Mouse (Mus musculus): ENCODE measurements at regions not wholly inside any gene's neighbourhood (a gene's known extent, or its start where the extent isn't known, plus 50 kb on each side); places are given as distances from the start of the nearest gene placed in this dataset.
A peak's percentile ranks its signal among the peaks of the same experiment; 100 is the strongest.

DNA sequence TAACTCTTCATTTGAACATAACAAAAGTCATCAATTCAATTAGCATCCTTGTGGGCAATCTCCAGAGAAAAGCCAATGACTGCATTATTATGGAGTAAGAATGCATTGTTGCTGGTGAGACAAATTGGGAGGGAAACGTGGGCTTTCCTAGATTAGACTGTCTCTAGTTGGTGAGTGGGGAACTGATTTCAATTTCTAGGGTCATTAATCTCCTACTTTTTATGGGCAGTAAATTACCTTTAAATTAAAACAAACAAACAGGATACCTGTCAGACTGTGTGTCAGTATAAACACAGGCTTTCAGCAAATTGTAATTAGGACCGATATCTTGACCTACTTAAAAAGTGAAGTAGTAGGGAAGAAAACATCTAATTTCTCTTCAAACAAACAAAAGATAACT lies 307.4 kb upstream of the Tmem161b start:
- no peak for ATAC-seq
- 82% methylated on average over 2 of the region's 2 CpGs for WGBS
- no peak overlapping the region for H3K4me2 ChIP-seq (replicated peaks)

DNA sequence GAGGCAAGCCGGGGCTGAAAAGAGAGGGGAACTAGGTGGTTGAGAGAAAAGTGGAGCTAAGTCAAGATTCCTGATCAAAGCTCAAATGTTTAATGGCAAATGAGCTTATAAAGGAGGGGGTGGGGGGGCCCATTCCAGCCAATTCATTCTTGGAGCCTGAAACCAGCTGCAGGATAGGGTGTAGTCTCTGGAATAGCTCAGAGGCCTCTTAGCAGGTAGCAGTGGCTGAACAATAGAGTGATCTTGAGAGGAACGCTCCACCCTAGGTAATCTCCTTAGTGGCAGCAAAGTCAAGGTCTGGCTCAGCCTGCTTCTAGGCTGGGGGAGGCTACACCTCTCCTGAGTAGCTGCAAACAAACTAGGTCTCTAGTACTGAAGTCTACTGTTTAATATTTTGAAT lies 289.3 kb upstream of the Tmem161b start:
- Histone ChIP-seq H3K4me1 (replicated peaks) (no peaks in the 10 kb centered on the region), H3K27me3 (no peaks in the 10 kb centered on the region), H3K9me3 (no peaks in the 10 kb centered on the region), H3K4me2 (replicated peaks) (no peak overlapping the region), H3K9ac (replicated peaks) (no peak overlapping the region), H3K4me3 (replicated peaks) (no peak overlapping the region), H3K36me3 (no peaks in the 10 kb centered on the region), H3K27ac (no peak overlapping the region)
- WGBS: 61% methylated on average over 2 of the region's 2 CpGs
- ATAC-seq: no peak

More for the DNA sequence above, 307.4 kb upstream of the Tmem161b start:
- Histone ChIP-seq H3K27me3 (no peaks in the 10 kb centered on the region), H3K4me1 (replicated peaks) (no peaks in the 10 kb centered on the region), H3K9me3 (0 out of 2 replicates have a peak, but pooled peaks cover 4% of the 10 kb centered on the region), H3K36me3 (no peaks in the 10 kb centered on the region), H3K27ac (no peak overlapping the region), H3K4me3 (replicated peaks) (no peak overlapping the region), H3K9ac (replicated peaks) (no peak overlapping the region)

DNA sequence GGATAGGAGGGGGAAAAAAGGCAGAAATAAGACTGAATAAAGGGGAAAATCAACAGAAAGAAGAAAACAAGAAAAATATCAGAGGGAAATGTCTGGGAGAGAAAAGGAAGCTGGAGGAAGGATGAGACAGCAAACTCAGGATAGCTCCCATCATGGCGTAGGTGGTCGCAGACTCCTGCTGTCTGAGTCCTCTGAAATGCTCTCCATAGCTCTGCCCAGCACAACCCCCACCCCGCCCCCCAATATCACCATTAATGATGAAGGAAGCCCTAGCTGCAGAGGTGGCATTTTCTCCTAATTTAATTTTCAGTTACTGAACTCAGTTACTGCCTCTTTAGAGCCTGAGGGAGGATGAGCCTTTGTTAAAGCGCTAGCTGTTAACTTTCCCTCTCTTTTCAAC lies 275.6 kb upstream of the Tmem161b start:
- 77% methylated on average over 4 of the region's 4 CpGs for WGBS
- 0 out of 2 replicates have a peak, but pooled peaks have one; percentile 34 for ATAC-seq
- H3K27ac ChIP-seq: no peak overlapping the region

DNA sequence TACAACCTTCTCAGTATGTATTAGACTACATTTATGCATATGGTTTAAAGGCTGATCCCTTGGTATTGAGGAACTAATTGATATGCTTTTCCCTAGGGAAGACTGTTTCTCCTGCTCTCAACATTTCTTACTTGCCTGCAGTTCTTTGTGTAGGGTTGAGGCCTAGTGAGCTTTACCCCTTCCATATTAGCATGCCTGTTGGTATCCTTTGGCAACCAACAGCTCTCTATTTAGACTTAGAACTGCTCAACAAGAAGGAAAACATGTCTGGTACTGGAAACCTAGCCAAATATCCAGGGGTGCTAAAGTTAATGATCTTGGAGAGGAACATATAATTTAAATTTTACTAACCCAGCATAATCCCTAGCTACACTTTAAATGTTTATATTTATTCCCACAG lies 270.9 kb upstream of the Tmem161b start:
- no peaks in the 10 kb centered on the region for H3K36me3 ChIP-seq
- H3K4me2 ChIP-seq (replicated peaks): no peak overlapping the region
- no peaks in the 10 kb centered on the region for H3K27me3 ChIP-seq
- no peak for ATAC-seq
- no peak overlapping the region for H3K4me3 ChIP-seq (replicated peaks)
- H3K9ac ChIP-seq (replicated peaks): no peak overlapping the region
- no peaks in the 10 kb centered on the region for H3K9me3 ChIP-seq
- H3K4me1 ChIP-seq (replicated peaks): peaks cover 9% of the 10 kb centered on the region; the same call in 1 of the 2 replicates
- no peak overlapping the region for H3K27ac ChIP-seq

More for the DNA sequence above, 275.6 kb upstream of the Tmem161b start:
- Histone ChIP-seq H3K9ac (replicated peaks) (no peak overlapping the region), H3K4me2 (replicated peaks) (no peak overlapping the region), H3K36me3 (no peaks in the 10 kb centered on the region), H3K9me3 (no peaks in the 10 kb centered on the region), H3K4me3 (replicated peaks) (no peak overlapping the region), H3K27me3 (no peaks in the 10 kb centered on the region), H3K4me1 (replicated peaks) (no peaks in the 10 kb centered on the region)

DNA sequence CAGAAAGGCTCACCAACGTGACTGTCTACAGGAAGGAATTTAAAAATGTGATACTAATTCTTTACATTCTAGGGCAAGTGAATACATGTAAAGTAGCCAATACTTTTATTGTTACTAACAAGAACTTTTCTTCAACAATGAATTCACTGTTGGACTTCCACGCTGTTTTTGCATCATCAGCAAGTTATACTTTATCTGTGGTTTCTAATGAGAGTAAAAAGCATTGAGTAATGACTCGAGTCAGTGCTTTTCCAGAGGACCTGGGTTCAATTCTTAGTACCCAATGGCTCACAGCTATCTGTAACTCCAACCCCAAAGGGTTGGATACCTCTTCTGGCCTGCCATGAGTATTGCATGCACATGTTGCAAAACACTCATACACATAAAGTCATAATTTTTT lies 270.3 kb upstream of the Tmem161b start:
- H3K27ac ChIP-seq: no peak overlapping the region
- no peak overlapping the region for H3K4me3 ChIP-seq (replicated peaks)
- no peak overlapping the region for H3K4me2 ChIP-seq (replicated peaks)
- no peak overlapping the region for H3K9ac ChIP-seq (replicated peaks)
- H3K36me3 ChIP-seq: no peaks in the 10 kb centered on the region
- WGBS: 92% methylated on average over 3 of the region's 3 CpGs
- no peak for ATAC-seq
- peaks cover 9% of the 10 kb centered on the region; the same call in 1 of the 2 replicates for H3K4me1 ChIP-seq (replicated peaks)
- H3K9me3 ChIP-seq: no peaks in the 10 kb centered on the region
- no peaks in the 10 kb centered on the region for H3K27me3 ChIP-seq

DNA sequence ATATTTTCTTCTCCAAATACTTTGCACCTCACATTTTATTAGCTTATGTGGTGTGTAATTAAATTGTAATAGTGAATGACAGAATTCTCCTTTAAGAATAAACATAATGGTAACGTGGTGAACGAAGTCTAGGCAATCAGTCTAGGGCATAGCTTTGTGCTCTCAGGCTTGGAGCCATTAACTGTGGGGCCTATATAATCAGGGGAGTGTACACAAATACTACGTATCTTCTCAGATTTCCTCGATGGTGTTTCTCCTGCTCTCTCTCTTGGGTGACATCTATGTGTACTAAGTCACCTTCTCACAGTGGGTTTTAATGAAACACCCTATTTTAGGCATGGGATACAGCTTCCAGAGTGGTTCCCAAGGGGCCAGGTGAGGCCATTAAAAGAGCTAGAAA lies 269.7 kb upstream of the Tmem161b start:
- H3K4me2 ChIP-seq (replicated peaks): no peak overlapping the region
- ATAC-seq: no peak
- H3K4me1 ChIP-seq (replicated peaks): peaks cover 9% of the 10 kb centered on the region; the same call in 1 of the 2 replicates
- no peak overlapping the region for H3K9ac ChIP-seq (replicated peaks)
- H3K36me3 ChIP-seq: no peaks in the 10 kb centered on the region
- 88% methylated on average over 4 of the region's 4 CpGs for WGBS
- H3K27ac ChIP-seq: peak overlapping the region; percentile 64; the same call in 1 of the 2 replicates
- H3K27me3 ChIP-seq: no peaks in the 10 kb centered on the region
- no peak overlapping the region for H3K4me3 ChIP-seq (replicated peaks)
- no peaks in the 10 kb centered on the region for H3K9me3 ChIP-seq

DNA sequence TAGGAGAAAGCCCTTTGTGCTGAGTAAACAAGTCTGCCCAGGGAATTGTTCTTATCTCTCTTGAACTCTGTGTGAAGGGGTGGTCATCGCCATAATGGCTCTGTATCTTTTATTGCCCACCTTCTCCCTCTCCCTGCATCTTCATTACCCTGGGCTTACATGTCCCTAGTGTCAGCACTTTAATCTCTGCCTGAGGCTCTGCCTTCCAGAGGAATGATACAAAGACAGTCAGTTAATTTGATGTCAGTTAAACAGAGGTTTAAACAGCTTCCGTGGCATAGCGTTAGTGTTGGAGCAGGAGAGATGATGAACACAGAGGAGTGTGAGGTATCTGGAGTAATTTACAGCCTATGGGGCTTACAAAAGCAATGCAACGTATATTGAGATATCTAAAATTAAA lies 269.2 kb upstream of the Tmem161b start:
- Histone ChIP-seq H3K4me2 (replicated peaks) (no peak overlapping the region), H3K9ac (replicated peaks) (no peak overlapping the region), H3K27ac (peak overlapping the region; percentile 64), H3K4me1 (replicated peaks) (peaks cover 9% of the 10 kb centered on the region; the same call in 1 of the 2 replicates), H3K36me3 (no peaks in the 10 kb centered on the region), H3K9me3 (no peaks in the 10 kb centered on the region), H3K27me3 (no peaks in the 10 kb centered on the region), H3K4me3 (replicated peaks) (no peak overlapping the region)
- ATAC-seq: peak; percentile 87
- 50% methylated on average over 4 of the region's 4 CpGs for WGBS

DNA sequence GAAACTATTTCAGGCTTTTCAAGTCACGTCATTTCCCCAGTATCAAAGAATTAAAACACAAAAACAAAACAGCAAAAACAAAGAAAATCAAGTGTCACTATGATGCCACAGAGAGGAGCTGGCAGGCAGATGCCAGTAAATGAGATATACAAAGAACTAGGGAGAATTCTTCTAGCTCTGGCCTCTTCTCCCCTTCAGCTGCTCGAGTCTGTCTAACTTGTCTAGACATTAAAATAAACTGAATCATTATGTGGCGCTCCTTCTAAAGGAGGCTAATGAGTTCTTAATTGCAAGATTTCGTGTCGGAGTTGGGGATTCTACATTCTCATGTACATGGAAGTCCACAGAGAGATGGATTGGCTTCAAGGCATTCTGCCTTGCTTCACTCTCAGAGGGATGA lies 266.4 kb upstream of the Tmem161b start:
- 69% methylated on average over 5 of the region's 5 CpGs for WGBS
- Histone ChIP-seq H3K4me1 (replicated peaks) (peaks cover 9% of the 10 kb centered on the region; the same call in 1 of the 2 replicates), H3K9me3 (peaks cover 7% of the 10 kb centered on the region; the same call in 1 of the 2 replicates), H3K4me2 (replicated peaks) (no peak overlapping the region), H3K4me3 (replicated peaks) (no peak overlapping the region), H3K27ac (no peak overlapping the region), H3K9ac (replicated peaks) (no peak overlapping the region), H3K36me3 (no peaks in the 10 kb centered on the region), H3K27me3 (no peaks in the 10 kb centered on the region)
- ATAC-seq: no peak

DNA sequence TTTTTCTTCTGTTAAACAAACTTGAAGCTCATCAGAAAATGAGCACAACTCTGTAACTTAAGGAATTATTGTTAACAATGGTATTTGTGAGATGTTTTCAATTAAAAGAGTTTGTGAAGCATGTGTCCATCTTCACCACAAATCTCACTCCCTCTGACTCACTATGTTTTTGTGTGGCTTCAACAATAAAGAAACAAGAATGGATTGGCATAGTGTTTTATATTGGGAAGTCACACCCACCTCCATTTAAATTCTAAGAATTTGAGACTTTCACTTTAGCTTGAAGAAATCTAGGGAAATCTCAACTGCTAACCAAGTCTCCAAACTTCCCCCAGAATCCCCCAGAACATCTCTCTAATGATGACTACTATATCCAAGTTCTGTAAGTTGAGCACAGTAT lies 243.6 kb upstream of the Tmem161b start:
- Histone ChIP-seq H3K9ac (replicated peaks) (no peak overlapping the region), H3K4me3 (replicated peaks) (no peak overlapping the region), H3K4me2 (replicated peaks) (no peak overlapping the region), H3K27me3 (no peaks in the 10 kb centered on the region), H3K27ac (no peak overlapping the region), H3K9me3 (no peaks in the 10 kb centered on the region), H3K36me3 (no peaks in the 10 kb centered on the region), H3K4me1 (replicated peaks) (no peaks in the 10 kb centered on the region)
- ATAC-seq: no peak

DNA sequence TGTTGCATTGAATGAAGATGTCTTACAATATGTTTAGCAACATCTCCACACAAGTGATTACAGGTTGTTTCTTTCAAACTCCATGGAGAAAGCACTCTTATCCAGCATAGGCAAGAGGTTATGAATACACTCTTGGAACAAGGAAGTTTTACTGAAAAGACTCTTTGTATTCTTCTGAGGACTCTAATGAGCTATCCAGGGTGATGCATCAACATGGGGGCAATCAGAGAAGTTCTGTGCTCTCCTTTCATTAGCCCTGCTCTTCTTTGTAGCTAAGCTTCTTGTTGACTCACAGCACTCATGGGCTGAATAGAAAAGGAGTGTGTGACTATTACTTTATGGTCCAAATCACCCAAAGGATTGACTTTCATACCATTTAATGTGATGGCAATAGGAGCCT lies 242.6 kb upstream of the Tmem161b start:
- Histone ChIP-seq H3K9me3 (no peaks in the 10 kb centered on the region), H3K36me3 (no peaks in the 10 kb centered on the region)

DNA sequence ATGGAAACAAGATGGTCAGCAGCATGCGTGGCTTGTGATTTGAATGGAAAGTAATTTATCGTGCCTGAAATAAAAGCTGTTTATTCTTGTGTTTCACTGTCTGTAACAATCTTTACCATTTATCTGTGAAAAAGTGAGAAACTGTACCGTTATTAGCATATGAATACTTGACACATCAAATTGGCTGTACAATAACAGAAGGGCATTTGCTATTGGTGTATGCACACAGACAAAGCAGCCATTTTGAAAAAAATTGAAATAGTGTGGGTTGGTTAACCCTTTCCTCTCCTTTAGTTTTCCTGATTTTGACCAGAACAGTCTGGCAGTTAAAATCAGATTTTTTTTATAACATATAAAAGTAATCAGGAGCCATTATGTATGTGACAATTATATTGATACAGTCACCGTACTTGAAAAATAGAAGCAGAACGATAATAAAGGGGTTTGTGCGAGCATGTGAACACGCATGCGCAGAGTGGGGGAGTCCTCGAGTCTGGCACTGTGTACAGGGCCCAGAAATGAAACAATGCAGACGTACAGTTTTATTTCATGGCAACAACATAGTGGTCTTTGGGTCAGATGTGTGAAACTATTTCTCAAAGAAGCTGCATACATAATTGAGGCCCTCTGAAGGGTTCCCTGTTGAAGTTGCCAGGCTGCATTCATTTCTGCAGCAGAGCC lies 237.3 kb upstream of the Tmem161b start:
- peak overlapping the region; percentile 18 for H3K4me3 ChIP-seq (replicated peaks)
- peaks cover 22% of the 10 kb centered on the region for H3K4me1 ChIP-seq (replicated peaks)
- no peaks in the 10 kb centered on the region for H3K9me3 ChIP-seq
- peak overlapping the region; percentile 87 for H3K27ac ChIP-seq
- no peak overlapping the region for H3K9ac ChIP-seq (replicated peaks)
- no peaks in the 10 kb centered on the region for H3K27me3 ChIP-seq
- 39% methylated on average over 10 of the region's 10 CpGs for WGBS
- ATAC-seq: peak; percentile 91
- H3K4me2 ChIP-seq (replicated peaks): peak overlapping the region; percentile 34
- H3K36me3 ChIP-seq: no peaks in the 10 kb centered on the region

More for the DNA sequence above, 242.6 kb upstream of the Tmem161b start:
- Histone ChIP-seq H3K27me3 (no peaks in the 10 kb centered on the region), H3K4me1 (replicated peaks) (no peaks in the 10 kb centered on the region), H3K9ac (replicated peaks) (no peak overlapping the region), H3K4me2 (replicated peaks) (no peak overlapping the region), H3K4me3 (replicated peaks) (no peak overlapping the region), H3K27ac (no peak overlapping the region)
- ATAC-seq: no peak

DNA sequence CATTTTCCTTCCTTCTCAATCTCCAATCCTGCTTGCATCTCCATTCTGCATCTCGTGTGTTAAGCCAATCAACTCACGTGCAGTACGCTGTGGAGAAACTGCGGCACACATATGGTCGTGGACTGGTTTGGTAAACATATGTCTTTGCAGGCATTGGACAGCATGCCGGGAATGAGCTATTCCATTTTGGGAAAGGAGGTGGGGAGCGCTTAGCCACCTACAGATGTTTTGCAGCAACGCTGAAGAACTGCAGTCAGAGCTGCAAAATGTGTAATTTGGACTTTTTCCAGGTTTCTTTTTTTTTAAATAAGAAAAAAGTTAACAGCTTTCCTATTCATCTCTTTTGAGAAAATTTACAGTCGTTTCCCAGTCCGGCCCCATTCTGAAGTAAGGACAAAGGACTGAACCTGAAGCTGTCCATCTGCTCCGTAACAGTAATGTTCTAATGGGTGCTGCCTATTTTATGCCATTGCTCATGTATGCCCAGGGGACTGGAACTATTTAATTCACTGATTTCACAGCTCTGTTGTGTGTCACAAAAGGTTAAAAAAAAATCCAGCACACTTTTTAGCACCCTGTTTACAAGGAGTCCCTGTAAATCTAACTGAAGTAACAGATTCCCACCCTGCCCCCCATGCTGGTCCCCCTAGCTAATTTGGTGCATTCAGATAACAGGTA lies 234.2 kb upstream of the Tmem161b start:
- 19% methylated on average over 11 of the region's 11 CpGs for WGBS
- Histone ChIP-seq H3K36me3 (no peaks in the 10 kb centered on the region), H3K4me2 (replicated peaks) (peak overlapping the region; percentile 42), H3K9ac (replicated peaks) (peak overlapping the region; percentile 21), H3K27ac (peak overlapping the region; percentile 84), H3K27me3 (no peaks in the 10 kb centered on the region), H3K9me3 (no peaks in the 10 kb centered on the region), H3K4me3 (replicated peaks) (peak overlapping the region; percentile 17), H3K4me1 (replicated peaks) (peaks cover 22% of the 10 kb centered on the region)
- peak; percentile 90 for ATAC-seq

Data from midbrain, embryonic 13.5 days (tissue).